Mouse (Mus musculus) heart, adult 2 months (tissue): ENCODE results near the gene Chmp4b.

ENCODE experiments used
- CTCF ChIP-seq: fragments of 200-600 bp; IDR thresholded peaks from 2 replicates; pipeline ENCODE4 v1.8.1; 2022; ENCODE audit warnings: antibody characterized with exemption, mild to moderate bottlenecking, moderate library complexity
- POLR2A ChIP-seq: fragments of 200-500 bp; IDR thresholded peaks from 2 replicates; pipeline ENCODE4 v1.6.1; 2011; ENCODE audit warnings: mild to moderate bottlenecking, low read depth, low read length, control low read depth; ENCODE audit not compliant: insufficient read depth

DNA sequence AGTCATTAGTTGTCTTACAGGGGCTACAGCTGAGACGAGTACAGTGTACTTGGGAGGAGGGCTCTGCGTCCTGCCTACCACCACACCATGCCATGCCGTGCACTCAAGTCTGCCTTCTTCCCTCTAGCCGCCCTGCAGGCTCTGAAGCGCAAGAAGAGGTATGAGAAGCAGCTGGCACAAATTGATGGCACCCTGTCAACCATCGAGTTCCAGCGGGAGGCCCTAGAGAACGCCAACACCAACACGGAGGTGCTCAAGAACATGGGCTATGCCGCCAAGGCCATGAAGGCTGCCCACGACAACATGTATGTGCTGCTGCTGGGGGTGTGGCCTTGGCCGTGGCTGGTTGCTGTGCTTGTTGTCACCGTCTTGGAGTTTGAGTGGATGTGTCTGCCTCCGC, 37.9 kb downstream of the Chmp4b start:
- TF ChIP-seq POLR2A (no peak), CTCF (no peak)
